In the genomic region with DNA sequence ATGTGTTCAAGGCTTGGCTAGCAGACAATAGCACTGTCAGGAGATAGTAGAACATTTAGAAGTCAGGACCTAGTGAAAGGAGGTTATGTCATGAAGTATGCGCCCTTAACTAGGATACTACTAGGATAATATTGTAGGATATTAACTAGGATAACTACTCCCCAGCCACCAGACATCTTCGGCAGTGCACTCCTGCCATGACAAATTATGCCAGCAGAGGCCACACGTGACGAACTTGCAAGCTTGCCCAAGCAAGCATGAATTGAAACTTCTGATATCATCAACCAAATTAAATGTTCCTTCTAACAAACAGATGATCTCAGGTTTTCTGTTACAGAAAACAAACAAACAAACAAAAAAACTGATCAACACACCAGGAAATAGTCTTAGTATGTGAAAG, we compare ENCODE assay signal across 27 mouse cellular contexts.
A peak's percentile ranks its signal among the peaks of the same experiment; 100 is the strongest.
DNase-seq lines count a peak whose midpoint lies in the region; ATAC-seq and TF ChIP-seq lines count a peak whose summit lies in the region.
"Had no signal": no experiment of that assay in that cellular context is flagged by ENCODE, and none has a peak within 500 bp of the region (broad histone marks: within the 10 kb centered on the region; RNA-seq: fewer than 3 reads in every experiment).

No protein-coding gene starts in this region.

- peak; percentile 18; the same call in 1 of the 2 replicates for TF ChIP-seq CTCF in heart, adult 2 months (IDR thresholded peaks at IDR 0.05)
- peak; percentile 9; the same call in 1 of the 2 replicates for TF ChIP-seq CTCF in layer of hippocampus, adult 2 months (conservative IDR thresholded peaks at IDR 0.05)

- no peaks in the 10 kb centered on the region for H3K79me2 ChIP-seq in heart, adult 2 months (replicated peaks; ENCODE audit: control insufficient read depth, insufficient read depth, low read length)

- intact Hi-C loops in heart, adult 2 months (cut with DNase I) = no loop called here

- H3K4me1 ChIP-seq in heart, adult 2 months (ENCODE audit: control insufficient read depth, insufficient read depth, low read length) = peaks cover 1% of the 10 kb centered on the region; the same call in 1 of the 2 replicates
- H3K4me1 ChIP-seq in kidney, embryonic 15.5 days = 0 out of 2 replicates have a peak, but pooled peaks cover 5% of the 10 kb centered on the region
- H3K4me1 ChIP-seq: heart, embryonic 10.5 days; hindbrain, embryonic 10.5 days; intestine, embryonic 15.5 days; liver, embryonic 12.5 days had no signal

- no peak for TF ChIP-seq EP300 in heart, adult 2 months (IDR thresholded peaks at IDR 0.05; ENCODE audit: insufficient read depth, low read depth, low read length)

- DNase-seq in heart, adult 2 months = no peak
- DNase-seq in heart, postnatal 4 days = no peak
- peak; percentile 4 to 38 for DNase-seq in kidney, adult 8-10 months
- no peak for DNase-seq in layer of hippocampus, adult 2 months (ENCODE audit: low spot score in 2 of 2)
- no peak for DNase-seq in layer of hippocampus, postnatal 10 days (ENCODE audit: low spot score in 2 of 2)
- no peak for DNase-seq in testis, postnatal 14 days (ENCODE audit: low spot score)
- DNase-seq: adrenal gland, postnatal 10 days; cerebellum, adult 8-10 months; cerebellum, postnatal 25 days; gastrocnemius, postnatal 10 days; left cerebral cortex, postnatal 4 days; liver, postnatal 0 days; lung, postnatal 36 days; right cerebral cortex, postnatal 4 days; thymus, adult 2 months; thymus, postnatal 36 days had no signal

- no peak overlapping the region for H3K4me2 ChIP-seq in kidney, embryonic 15.5 days
- H3K4me2 ChIP-seq: forebrain, embryonic 13.5 days; intestine, embryonic 15.5 days; liver, embryonic 12.5 days; midbrain, embryonic 11.5 days had no signal

- ATAC-seq in kidney, embryonic 15.5 days (replicated peaks; ENCODE audit: low FRiP score) = no peak
- ATAC-seq: forebrain, embryonic 13.5 days; hindbrain, embryonic 16.5 days; intestine, embryonic 15.5 days; liver, embryonic 12.5 days; liver, postnatal 0 days; midbrain, embryonic 16.5 days had no signal

- no peak overlapping the region for H3K4me3 ChIP-seq in heart, adult 2 months
- no peak overlapping the region for H3K4me3 ChIP-seq in kidney, embryonic 15.5 days (replicated peaks)
- no peak overlapping the region for H3K4me3 ChIP-seq in layer of hippocampus, adult 2 months
- H3K4me3 ChIP-seq: forebrain, embryonic 13.5 days; heart, embryonic 10.5 days; hindbrain, embryonic 10.5 days; intestine, embryonic 15.5 days; liver, embryonic 12.5 days had no signal

- no peaks in the 10 kb centered on the region for H3K9me3 ChIP-seq in kidney, embryonic 15.5 days (replicated peaks)
- H3K9me3 ChIP-seq: forebrain, embryonic 13.5 days; heart, embryonic 10.5 days; hindbrain, embryonic 10.5 days; intestine, embryonic 15.5 days; liver, embryonic 12.5 days had no signal

- no peak overlapping the region for H3K9ac ChIP-seq in heart, adult 2 months (ENCODE audit: low read depth, low read length)
- H3K9ac ChIP-seq in kidney, embryonic 15.5 days = no peak overlapping the region
- H3K9ac ChIP-seq: forebrain, embryonic 13.5 days; intestine, embryonic 15.5 days; liver, embryonic 12.5 days; liver, postnatal 0 days had no signal

- TF ChIP-seq POLR2A in heart, adult 2 months (IDR thresholded peaks at IDR 0.05; ENCODE audit: insufficient read depth, low read depth, low read length) = no peak

- no peak overlapping the region for H3K27ac ChIP-seq in heart, adult 2 months
- no peak overlapping the region for H3K27ac ChIP-seq in kidney, embryonic 15.5 days
- no peak overlapping the region for H3K27ac ChIP-seq in layer of hippocampus, adult 2 months
- H3K27ac ChIP-seq: forebrain, embryonic 13.5 days; heart, embryonic 10.5 days; hindbrain, embryonic 10.5 days; intestine, embryonic 15.5 days; liver, embryonic 12.5 days; stomach, postnatal 0 days had no signal

- no peaks in the 10 kb centered on the region for H3K36me3 ChIP-seq in heart, adult 2 months (ENCODE audit: control insufficient read depth, insufficient read depth, low read length)
- no peaks in the 10 kb centered on the region for H3K36me3 ChIP-seq in kidney, embryonic 15.5 days
- H3K36me3 ChIP-seq: G1E; heart, embryonic 10.5 days; hindbrain, embryonic 10.5 days; intestine, embryonic 15.5 days; liver, embryonic 12.5 days had no signal

- whole genome bisulfite sequencing in heart, adult 2 months = 66% methylated on average over 4 of the region's 4 CpGs
- WGBS in kidney, embryonic 15.5 days = 79% methylated on average over 4 of the region's 4 CpGs

- H3K27me3 ChIP-seq in heart, adult 2 months (ENCODE audit: control insufficient read depth, insufficient read depth, low read length) = no peaks in the 10 kb centered on the region
- H3K27me3 ChIP-seq in kidney, embryonic 15.5 days = no peaks in the 10 kb centered on the region
- H3K27me3 ChIP-seq: forebrain, embryonic 13.5 days; intestine, embryonic 15.5 days; liver, embryonic 12.5 days had no signal

Comparison
In these comparisons a context has a peak if more than half of its experiments do, and no peak if none do; other contexts are left out.
1. DNase-seq: peak in kidney, adult 8-10 months (2 of 2); none in heart, adult 2 months (0 of 2), heart, postnatal 4 days (single experiment), layer of hippocampus, adult 2 months (0 of 2), layer of hippocampus, postnatal 10 days (0 of 2) and testis, postnatal 14 days (single experiment).